ENCODE assay signal across 27 mouse cellular contexts in the genomic region with DNA sequence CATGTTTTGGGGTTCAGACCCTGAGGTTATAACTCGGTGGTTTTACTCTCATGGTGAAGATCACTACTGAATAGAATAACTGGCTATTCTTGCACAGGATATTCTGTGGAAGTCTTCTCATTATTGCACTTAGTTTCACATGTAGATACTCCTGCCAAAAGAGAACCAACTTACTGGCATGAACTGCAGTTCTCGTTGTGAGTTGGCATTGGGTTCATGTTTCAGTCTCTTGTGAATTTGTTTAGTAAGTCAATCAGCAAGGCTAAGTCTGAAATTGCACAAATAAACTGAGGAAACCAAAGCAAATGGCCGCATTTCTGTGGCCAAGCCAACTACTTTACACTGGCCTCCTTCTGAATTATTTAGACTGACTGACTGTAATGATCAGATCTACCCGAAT.
A peak's percentile ranks its signal among the peaks of the same experiment; 100 is the strongest.
DNase-seq lines count a peak whose midpoint lies in the region; ATAC-seq and TF ChIP-seq lines count a peak whose summit lies in the region.
"Had no signal": no experiment of that assay in that cellular context is flagged by ENCODE, and none has a peak within 500 bp of the region (broad histone marks: within the 10 kb centered on the region; RNA-seq: fewer than 3 reads in every experiment).

No protein-coding gene starts in this region.

- no peak overlapping the region for H3K27ac ChIP-seq in forebrain, postnatal 0 days (ENCODE audit: low read depth, low read length)
- no peak overlapping the region for H3K27ac ChIP-seq in forebrain, embryonic 15.5 days (replicated peaks)
- H3K27ac ChIP-seq: hindbrain, embryonic 10.5 days; hindbrain, embryonic 15.5 days; intestine, embryonic 15.5 days; liver, embryonic 14.5 days; macrophage; midbrain, embryonic 13.5 days had no signal

- H3K4me2 ChIP-seq in forebrain, postnatal 0 days (ENCODE audit: low read depth) = no peak overlapping the region
- H3K4me2 ChIP-seq in forebrain, embryonic 15.5 days (replicated peaks) = no peak overlapping the region
- H3K4me2 ChIP-seq: hindbrain, embryonic 15.5 days; intestine, embryonic 15.5 days; midbrain, embryonic 13.5 days had no signal

- H3K36me3 ChIP-seq in forebrain, postnatal 0 days (ENCODE audit: insufficient read depth) = no peaks in the 10 kb centered on the region
- no peaks in the 10 kb centered on the region for H3K36me3 ChIP-seq in forebrain, embryonic 15.5 days
- H3K36me3 ChIP-seq: hindbrain, embryonic 10.5 days; hindbrain, embryonic 15.5 days; intestine, embryonic 15.5 days; midbrain, embryonic 13.5 days had no signal

- H3K9me3 ChIP-seq in forebrain, postnatal 0 days (ENCODE audit: low read length) = no peaks in the 10 kb centered on the region
- no peaks in the 10 kb centered on the region for H3K9me3 ChIP-seq in forebrain, embryonic 15.5 days
- H3K9me3 ChIP-seq: hindbrain, embryonic 10.5 days; hindbrain, embryonic 15.5 days; intestine, embryonic 15.5 days; midbrain, embryonic 13.5 days had no signal

- ATAC-seq in forebrain, postnatal 0 days = no peak
- ATAC-seq in forebrain, embryonic 15.5 days (replicated peaks) = no peak; the same call in 1 of the 2 replicates
- ATAC-seq: CD4-positive, CD25-positive, alpha-beta regulatory T cell, adult 4 months; intestine, embryonic 15.5 days; midbrain, embryonic 13.5 days had no signal

- H3K4me1 ChIP-seq in forebrain, postnatal 0 days (ENCODE audit: insufficient read depth) = no peaks in the 10 kb centered on the region; the same call in 1 of the 2 replicates
- H3K4me1 ChIP-seq in forebrain, embryonic 15.5 days = no peaks in the 10 kb centered on the region
- H3K4me1 ChIP-seq: hindbrain, embryonic 10.5 days; intestine, embryonic 15.5 days had no signal

- H3K4me3 ChIP-seq in forebrain, postnatal 0 days (ENCODE audit: low read depth, low read length) = no peak overlapping the region
- no peak overlapping the region for H3K4me3 ChIP-seq in forebrain, embryonic 15.5 days
- H3K4me3 ChIP-seq: hindbrain, embryonic 10.5 days; hindbrain, embryonic 15.5 days; intestine, embryonic 15.5 days; midbrain, embryonic 13.5 days had no signal

- WGBS in forebrain, postnatal 0 days = 63% methylated on average over 4 of the region's 4 CpGs
- 75% methylated on average over 4 of the region's 4 CpGs for WGBS in forebrain, embryonic 15.5 days

- DNase-seq in adrenal gland, postnatal 14 days = peak; percentile 8
- DNase-seq in adrenal gland, adult 2 months = no peak
- peak; percentile 57 for DNase-seq in forebrain, postnatal 0 days
- peak; percentile 6 for DNase-seq in 3T3-L1 (ENCODE audit: low read depth, low spot score)
- DNase-seq in brain, embryonic 18.5 days (ENCODE audit: low read depth, low spot score) = peak; percentile 18
- no peak for DNase-seq in yolk sac, embryonic 10.5 days (ENCODE audit: low spot score)
- DNase-seq: cerebellum, adult 9-11 months; gastrocnemius, postnatal 14 days; heart, postnatal 14 days; kidney, adult 8-10 months; kidney, postnatal 10 days; layer of hippocampus, postnatal 36 days; liver; lung, adult 2 months; lung, postnatal 10 days; right cerebral cortex, adult 18-20 months; right cerebral cortex, postnatal 4 days; thymus, adult 2 months; thymus, postnatal 36 days had no signal

- no peaks in the 10 kb centered on the region for H3K27me3 ChIP-seq in forebrain, postnatal 0 days (ENCODE audit: insufficient read depth, low read length)
- no peaks in the 10 kb centered on the region for H3K27me3 ChIP-seq in forebrain, embryonic 15.5 days
- H3K27me3 ChIP-seq: hindbrain, embryonic 15.5 days; intestine, embryonic 15.5 days; midbrain, embryonic 13.5 days had no signal

- no peak for TF ChIP-seq CTCF in forebrain, postnatal 0 days (IDR thresholded peaks at IDR 0.05; ENCODE audit: low read depth)

- no peak overlapping the region for H3K9ac ChIP-seq in forebrain, postnatal 0 days
- H3K9ac ChIP-seq in forebrain, embryonic 15.5 days (replicated peaks) = no peak overlapping the region
- H3K9ac ChIP-seq: hindbrain, embryonic 15.5 days; intestine, embryonic 15.5 days; liver, embryonic 14.5 days; midbrain, embryonic 13.5 days had no signal

Comparison
In these comparisons a context has a peak if more than half of its experiments do, and no peak if none do; other contexts are left out.
1. DNase-seq: peak in adrenal gland, postnatal 14 days (single experiment), forebrain, postnatal 0 days (single experiment), 3T3-L1 (single experiment) and brain, embryonic 18.5 days (single experiment); none in adrenal gland, adult 2 months (single experiment) and yolk sac, embryonic 10.5 days (single experiment).